Mouse (Mus musculus) intestine, embryonic 15.5 days (tissue): Measurements from ENCODE around the gene Gmeb1. TPM values are rescaled to one million over a fixed set of nuclear protein-coding genes. Genes with fewer than 3 reads are reported as not detected.

ENCODE experiments used
- ATAC-seq: fragments of 200-750 bp; cut with Nextera tagmentation; 2 replicates; pipeline ENCODE4 v1.8.0; 2017; ENCODE audit warnings: moderate TSS enrichment, moderate library complexity
- H3K27ac ChIP-seq: fragments of 300-500 bp; sonication (generic); 2 replicates; pipeline ENCODE4 v1.5.1; 2015; ENCODE audit warnings: mild to moderate bottlenecking, inconsistent platforms
- H3K27me3 ChIP-seq: fragments of 300-500 bp; sonication (generic); replicated peaks from 2 replicates; pipeline ENCODE4 v1.6.1; 2015; ENCODE audit warnings: inconsistent platforms
- H3K36me3 ChIP-seq: fragments of 300-500 bp; sonication (generic); 2 replicates; pipeline ENCODE4 v1.6.1; 2015; ENCODE audit warnings: inconsistent platforms
- H3K4me1 ChIP-seq: fragments of 300-500 bp; sonication (generic); replicated peaks from 2 replicates; pipeline ENCODE4 v1.6.1; 2015; ENCODE audit warnings: inconsistent platforms
- H3K4me2 ChIP-seq: fragments of 300-500 bp; sonication (generic); replicated peaks from 2 replicates; pipeline ENCODE4 v1.6.1; 2015; ENCODE audit warnings: mild to moderate bottlenecking, inconsistent platforms
- H3K4me3 ChIP-seq: fragments of 300-500 bp; sonication (generic); replicated peaks from 2 replicates; pipeline ENCODE4 v1.5.1; 2015; ENCODE audit warnings: inconsistent platforms
- H3K9ac ChIP-seq: fragments of 300-500 bp; sonication (generic); 2 replicates; pipeline ENCODE4 v1.6.1; 2015; ENCODE audit warnings: inconsistent platforms
- H3K9me3 ChIP-seq: fragments of 300-500 bp; sonication (generic); 2 replicates; pipeline ENCODE4 v1.6.1; 2016; ENCODE audit warnings: inconsistent platforms
- WGBS: fragments of 180-500 bp; shearing (Covaris S2); methylation state at CpG from one replicate; pipeline ENCODE4 v1.1.7; 2015; 5-methylcytosine and 5-hydroxymethylcytosine counted together
- polyA plus RNA-seq: library from polyadenylated mRNA; unstranded; fragments of >200 nt; fragmentation: Nextera tagmentation; extraction: Ambion mirVana; gene quantifications from 2 replicates; pipeline ENCODE4 v1.2.1, GENCODE M21; 2015

The Gmeb1 gene
- polyA plus RNA-seq, 1 experiment from 2014 or later, result 27.8 TPM

DNA sequence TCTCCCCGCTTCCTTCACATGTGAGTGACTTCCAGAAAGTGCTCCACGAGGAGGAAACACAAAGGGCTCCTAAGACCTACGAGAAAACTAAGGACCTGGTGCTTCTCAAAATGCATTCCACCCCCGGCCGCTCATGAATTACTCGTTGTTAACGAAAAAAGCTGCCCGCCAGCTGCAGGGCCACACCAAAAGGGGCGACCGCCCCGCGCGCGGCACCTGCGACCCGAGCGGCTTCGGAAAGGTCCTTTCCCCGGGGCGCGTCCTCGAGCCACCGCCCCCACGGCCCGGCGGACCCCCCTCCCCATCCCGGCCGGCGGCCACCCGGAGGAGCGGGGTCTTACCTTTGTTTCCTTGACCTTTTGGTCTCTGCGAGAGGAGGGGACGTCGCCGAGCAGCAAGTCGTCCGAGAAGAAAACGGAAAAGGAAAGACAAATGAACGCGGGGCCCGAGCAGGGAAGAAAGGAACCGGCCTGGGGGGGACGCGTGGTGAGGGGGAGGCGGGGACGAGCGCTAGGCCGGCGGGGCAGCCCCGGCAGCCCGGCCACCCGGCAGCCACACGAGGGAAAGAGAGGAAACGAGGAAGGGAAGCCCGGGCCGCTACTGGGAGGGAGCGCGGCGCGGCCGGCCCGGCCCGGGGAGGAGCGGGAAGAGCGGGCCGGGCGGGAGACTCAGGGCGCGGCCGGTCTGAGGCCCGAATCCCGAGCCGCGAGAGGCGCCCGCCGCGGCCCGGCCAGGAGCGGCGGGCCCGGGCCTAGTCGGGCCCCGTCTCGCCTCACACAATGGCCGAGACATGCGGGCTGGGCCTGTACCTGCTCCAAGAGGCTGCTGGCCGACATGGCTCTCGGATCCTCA lies 50.1 kb downstream of the Gmeb1 start:
- Histone ChIP-seq H3K4me1 (peaks cover 7% of the 10 kb centered on the region; the same call in 1 of the 2 replicates), H3K4me2 (peak overlapping the region; percentile 56)
- under 1% methylated on average over 77 of the region's 89 CpGs for WGBS

DNA sequence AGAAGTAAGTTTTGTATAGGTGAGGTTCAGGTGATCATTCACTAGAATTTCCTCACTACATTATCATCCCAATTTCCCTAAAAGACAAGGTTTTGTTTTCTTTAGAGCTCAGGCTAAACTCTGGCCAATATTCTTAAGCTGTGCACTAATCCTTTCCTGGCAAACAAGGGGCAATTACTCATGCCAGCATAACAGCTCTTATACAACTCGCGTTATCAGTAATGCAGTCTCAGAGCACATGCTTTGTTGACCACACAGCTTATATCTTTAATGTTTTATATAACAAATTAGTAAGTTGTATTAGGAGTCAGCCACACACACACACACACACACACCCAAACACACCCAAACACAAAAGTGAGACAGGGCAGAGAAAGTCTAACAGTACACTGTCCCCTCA lies 51.1 kb downstream of the Gmeb1 start:
- Histone ChIP-seq H3K4me3 (peak overlapping the region; percentile 98), H3K9ac (peak overlapping the region; percentile 100), H3K4me1 (peaks cover 7% of the 10 kb centered on the region; the same call in 1 of the 2 replicates), H3K27ac (no peak overlapping the region), H3K27me3 (no peaks in the 10 kb centered on the region), H3K9me3 (no peaks in the 10 kb centered on the region), H3K4me2 (peak overlapping the region; percentile 56), H3K36me3 (0 out of 2 replicates have a peak, but pooled peaks cover 10% of the 10 kb centered on the region)
- ATAC-seq, result no peak
- WGBS, result 27% methylated on average over 2 of the region's 2 CpGs

More for the DNA sequence above, 50.1 kb downstream of the Gmeb1 start:
- peak overlapping the region; percentile 100 for H3K9ac ChIP-seq
- H3K4me3 ChIP-seq, result peak overlapping the region; percentile 98
- H3K9me3 ChIP-seq, result no peaks in the 10 kb centered on the region
- peak overlapping the region; percentile 94 for H3K27ac ChIP-seq
- 0 out of 2 replicates have a peak, but pooled peaks cover 4% of the 10 kb centered on the region for H3K36me3 ChIP-seq
- no peaks in the 10 kb centered on the region for H3K27me3 ChIP-seq
- peak; percentile 71 for ATAC-seq

DNA sequence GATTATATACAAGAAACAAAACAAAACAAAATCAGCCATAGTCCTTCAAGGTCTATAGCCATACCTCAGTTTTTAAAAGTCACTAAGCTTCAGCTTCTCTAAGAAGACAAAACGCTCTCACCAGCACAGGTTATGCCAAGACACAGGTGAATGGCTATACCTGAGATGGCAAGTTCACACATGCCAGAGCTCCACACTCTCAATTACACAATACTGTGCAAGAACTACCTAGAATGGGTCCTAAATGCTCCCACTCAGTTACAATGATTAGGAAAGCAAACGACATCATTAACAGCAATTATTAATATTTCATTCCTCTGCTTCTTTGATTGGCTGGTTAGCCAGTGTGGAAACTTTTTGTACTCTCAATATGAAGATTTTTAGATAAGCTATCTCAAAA lies 52.1 kb downstream of the Gmeb1 start:
- no peak overlapping the region for H3K4me3 ChIP-seq
- H3K27me3 ChIP-seq, result no peaks in the 10 kb centered on the region
- H3K9ac ChIP-seq, result no peak overlapping the region
- no peaks in the 10 kb centered on the region for H3K9me3 ChIP-seq
- no peak overlapping the region for H3K4me2 ChIP-seq
- peaks cover 15% of the 10 kb centered on the region for H3K36me3 ChIP-seq
- H3K27ac ChIP-seq, result no peak overlapping the region
- no peak for ATAC-seq
- peaks cover 5% of the 10 kb centered on the region; the same call in 1 of the 2 replicates for H3K4me1 ChIP-seq
- WGBS, result 91% methylated on average over 2 of the region's 2 CpGs

DNA sequence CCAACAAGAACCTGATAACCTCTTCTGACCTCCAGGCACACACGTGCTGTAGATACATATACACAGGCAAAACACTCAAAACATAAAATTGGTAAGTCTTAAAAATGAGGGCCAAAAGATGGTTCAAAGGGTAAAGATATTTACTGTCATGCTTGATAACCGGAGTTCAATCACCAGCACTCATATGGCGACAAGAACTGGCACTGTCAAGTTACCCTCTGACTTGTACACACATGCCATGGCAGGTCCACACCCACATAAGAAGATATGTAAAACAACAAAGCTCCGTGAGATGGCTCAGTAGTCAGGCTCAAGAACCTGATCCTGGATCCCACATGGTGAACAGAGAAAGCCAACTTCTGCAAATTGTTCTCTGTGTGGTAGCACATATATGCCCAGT lies 54.1 kb downstream of the Gmeb1 start:
- WGBS, result 77% methylated on average over 4 of the region's 4 CpGs
- peaks cover 1% of the 10 kb centered on the region; the same call in 1 of the 2 replicates for H3K4me1 ChIP-seq
- H3K36me3 ChIP-seq, result peaks cover 20% of the 10 kb centered on the region

DNA sequence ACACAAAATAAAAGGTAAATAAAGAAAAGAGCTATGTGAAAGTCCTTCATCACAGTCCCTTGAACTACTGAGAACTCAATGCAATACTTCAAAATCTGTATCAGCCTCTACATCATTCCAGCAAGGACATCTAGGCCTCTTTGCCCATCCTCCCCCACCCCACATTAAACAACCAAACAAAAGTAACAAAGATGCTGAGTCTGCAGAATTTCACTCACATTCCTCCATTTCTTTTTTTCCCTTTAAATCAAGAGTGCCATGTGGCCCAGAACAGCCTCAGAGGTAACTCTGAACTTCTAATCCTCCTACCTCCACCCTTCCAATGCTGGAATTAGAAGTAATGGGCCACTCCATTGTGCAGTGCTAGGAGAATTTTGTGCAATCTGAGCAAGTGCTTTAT lies 62.6 kb downstream of the Gmeb1 start:
- Histone ChIP-seq H3K36me3 (peaks cover 5% of the 10 kb centered on the region), H3K4me2 (no peak overlapping the region), H3K9me3 (no peaks in the 10 kb centered on the region), H3K4me3 (no peak overlapping the region), H3K27me3 (no peaks in the 10 kb centered on the region), H3K9ac (no peak overlapping the region), H3K4me1 (0 out of 2 replicates have a peak, but pooled peaks cover 8% of the 10 kb centered on the region), H3K27ac (no peak overlapping the region)
- no peak for ATAC-seq

More for the DNA sequence above, 54.1 kb downstream of the Gmeb1 start:
- no peak overlapping the region for H3K27ac ChIP-seq
- ATAC-seq, result no peak
- no peak overlapping the region for H3K4me2 ChIP-seq
- H3K4me3 ChIP-seq, result no peak overlapping the region
- no peaks in the 10 kb centered on the region for H3K9me3 ChIP-seq
- H3K27me3 ChIP-seq, result no peaks in the 10 kb centered on the region
- no peak overlapping the region for H3K9ac ChIP-seq

DNA sequence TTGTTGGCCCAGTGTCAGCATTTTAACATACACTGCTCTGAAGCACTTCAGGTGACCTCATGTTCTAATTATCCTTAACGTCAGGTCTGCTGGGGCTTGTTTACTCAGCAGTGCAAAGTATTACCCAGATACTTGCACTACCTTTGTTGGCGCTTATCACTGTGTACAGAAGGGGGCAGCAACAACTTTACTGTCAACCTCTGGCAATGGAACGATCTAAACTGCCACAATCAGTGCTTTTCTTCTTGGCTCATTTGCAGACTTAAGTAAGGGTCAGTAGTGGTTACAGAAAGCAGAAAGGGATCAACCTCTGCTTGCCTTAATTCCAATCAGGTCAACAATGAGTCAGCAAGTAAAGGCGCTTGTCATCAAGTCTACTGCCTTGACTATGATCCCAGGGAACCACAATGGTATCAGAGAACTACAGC lies 63.1 kb downstream of the Gmeb1 start:
- H3K36me3 ChIP-seq, result peaks cover 3% of the 10 kb centered on the region
- ATAC-seq, result peak; percentile 82
- WGBS, result 38% methylated on average over 4 of the region's 4 CpGs
- H3K4me3 ChIP-seq, result no peak overlapping the region
- H3K9ac ChIP-seq, result no peak overlapping the region
- H3K27me3 ChIP-seq, result no peaks in the 10 kb centered on the region
- 0 out of 2 replicates have a peak, but pooled peaks cover 8% of the 10 kb centered on the region for H3K4me1 ChIP-seq
- H3K27ac ChIP-seq, result no peak overlapping the region
- no peaks in the 10 kb centered on the region for H3K9me3 ChIP-seq
- no peak overlapping the region for H3K4me2 ChIP-seq

DNA sequence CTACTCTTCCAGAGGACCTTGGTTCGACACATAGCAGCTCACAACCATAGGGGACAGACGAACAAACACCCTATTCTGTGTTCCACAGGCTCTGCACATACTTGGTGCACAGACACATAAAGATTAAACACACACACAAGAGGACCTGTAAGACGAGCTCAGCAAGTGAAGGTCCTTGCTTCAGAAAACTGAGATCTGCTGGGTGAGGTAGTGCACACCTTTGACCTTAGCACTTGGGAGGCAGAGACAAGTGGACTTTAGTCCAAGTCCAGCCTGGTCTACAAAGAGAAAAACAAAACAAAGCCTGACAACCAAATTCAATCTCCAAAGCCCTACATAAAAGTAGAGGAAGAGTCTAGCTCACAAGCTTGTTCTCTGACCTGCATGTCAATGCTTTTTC lies 66.4 kb downstream of the Gmeb1 start:
- Histone ChIP-seq H3K27me3 (no peaks in the 10 kb centered on the region), H3K4me1 (0 out of 2 replicates have a peak, but pooled peaks cover 3% of the 10 kb centered on the region), H3K4me3 (no peak overlapping the region), H3K36me3 (peaks cover 4% of the 10 kb centered on the region; the same call in 1 of the 2 replicates), H3K9me3 (no peaks in the 10 kb centered on the region), H3K9ac (no peak overlapping the region), H3K27ac (no peak overlapping the region), H3K4me2 (no peak overlapping the region; the same call in 1 of the 2 replicates)
- 64% methylated on average over 3 of the region's 3 CpGs for WGBS
- peak; percentile 59 for ATAC-seq

DNA sequence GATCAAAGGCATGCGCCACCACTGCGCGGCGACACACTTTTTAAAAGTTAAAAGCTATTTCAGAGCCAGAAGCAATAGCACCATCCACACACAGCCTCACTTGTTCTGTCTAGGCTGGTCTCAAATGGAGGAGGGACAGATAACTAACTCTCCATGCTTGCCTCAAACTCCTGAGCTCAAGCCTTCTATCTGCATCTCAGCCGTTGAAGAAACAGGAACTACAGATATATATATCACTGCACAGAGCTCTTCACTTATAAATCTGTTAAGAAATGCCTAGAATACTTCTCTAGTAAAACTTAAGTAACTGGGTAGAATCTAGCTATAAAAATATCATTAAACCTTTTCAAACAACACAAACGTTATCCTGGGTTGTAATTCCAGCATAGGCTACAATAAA lies 67.0 kb downstream of the Gmeb1 start:
- Histone ChIP-seq H3K4me2 (no peak overlapping the region), H3K4me1 (0 out of 2 replicates have a peak, but pooled peaks cover 3% of the 10 kb centered on the region), H3K36me3 (peaks cover 4% of the 10 kb centered on the region; the same call in 1 of the 2 replicates), H3K4me3 (no peak overlapping the region), H3K9me3 (no peaks in the 10 kb centered on the region), H3K9ac (no peak overlapping the region), H3K27ac (no peak overlapping the region), H3K27me3 (no peaks in the 10 kb centered on the region)
- no peak for ATAC-seq
- 84% methylated on average over 6 of the region's 6 CpGs for WGBS

DNA sequence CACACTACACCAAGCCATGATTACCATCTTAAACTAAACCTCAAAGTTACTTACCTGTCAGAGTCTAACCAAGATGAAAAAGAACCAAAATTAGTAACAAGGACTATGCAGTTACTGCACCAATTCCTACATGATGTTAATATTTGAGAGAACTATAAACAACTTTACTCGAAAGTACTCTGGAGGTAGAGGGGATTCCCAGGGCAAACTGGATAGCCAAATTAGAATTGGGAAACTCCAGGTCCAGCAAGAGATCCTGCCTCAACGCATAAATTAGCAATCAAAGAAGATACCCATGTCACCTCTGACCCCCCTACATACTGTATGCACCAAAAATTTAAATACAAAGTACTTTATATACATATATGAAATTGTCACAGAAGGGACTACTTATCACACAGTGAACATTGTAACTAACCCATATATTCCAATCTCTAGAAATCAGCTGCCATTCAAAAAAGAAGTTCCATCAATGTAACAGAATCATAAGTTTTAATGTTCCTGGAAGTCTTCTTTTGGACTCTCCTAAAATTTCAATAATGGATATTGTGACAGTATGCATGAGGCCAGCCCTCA lies 73.5 kb downstream of the Gmeb1 start:
- ATAC-seq, result no peak
- no peak overlapping the region for H3K4me2 ChIP-seq
- H3K4me1 ChIP-seq, result no peaks in the 10 kb centered on the region
- WGBS, result 79% methylated on average over 2 of the region's 2 CpGs
- no peaks in the 10 kb centered on the region for H3K9me3 ChIP-seq
- H3K27ac ChIP-seq, result no peak overlapping the region
- no peak overlapping the region for H3K9ac ChIP-seq
- no peaks in the 10 kb centered on the region for H3K27me3 ChIP-seq
- no peak overlapping the region for H3K4me3 ChIP-seq
- peaks cover 13% of the 10 kb centered on the region for H3K36me3 ChIP-seq

DNA sequence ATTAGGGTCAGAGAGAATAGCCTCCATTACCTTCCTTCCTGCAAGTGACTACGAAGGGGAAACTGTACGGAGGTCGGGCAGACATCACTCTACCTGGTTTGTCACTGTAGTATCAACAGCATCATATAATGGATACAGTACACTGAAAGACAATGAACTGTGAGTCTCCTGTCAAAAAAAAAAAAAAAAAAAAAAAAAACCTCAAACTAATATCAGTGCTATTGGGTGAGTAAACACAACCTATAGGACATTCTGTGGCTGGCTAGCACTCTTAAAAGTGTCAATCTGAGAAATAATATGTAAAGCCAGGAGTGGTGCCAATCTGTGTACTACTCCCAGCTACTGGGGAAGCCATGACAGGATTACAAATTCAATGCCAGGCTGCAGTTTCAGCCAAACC lies 78.2 kb downstream of the Gmeb1 start:
- H3K27ac ChIP-seq, result no peak overlapping the region
- WGBS, result 87% methylated on average over 3 of the region's 3 CpGs
- H3K36me3 ChIP-seq, result peaks cover 14% of the 10 kb centered on the region

DNA sequence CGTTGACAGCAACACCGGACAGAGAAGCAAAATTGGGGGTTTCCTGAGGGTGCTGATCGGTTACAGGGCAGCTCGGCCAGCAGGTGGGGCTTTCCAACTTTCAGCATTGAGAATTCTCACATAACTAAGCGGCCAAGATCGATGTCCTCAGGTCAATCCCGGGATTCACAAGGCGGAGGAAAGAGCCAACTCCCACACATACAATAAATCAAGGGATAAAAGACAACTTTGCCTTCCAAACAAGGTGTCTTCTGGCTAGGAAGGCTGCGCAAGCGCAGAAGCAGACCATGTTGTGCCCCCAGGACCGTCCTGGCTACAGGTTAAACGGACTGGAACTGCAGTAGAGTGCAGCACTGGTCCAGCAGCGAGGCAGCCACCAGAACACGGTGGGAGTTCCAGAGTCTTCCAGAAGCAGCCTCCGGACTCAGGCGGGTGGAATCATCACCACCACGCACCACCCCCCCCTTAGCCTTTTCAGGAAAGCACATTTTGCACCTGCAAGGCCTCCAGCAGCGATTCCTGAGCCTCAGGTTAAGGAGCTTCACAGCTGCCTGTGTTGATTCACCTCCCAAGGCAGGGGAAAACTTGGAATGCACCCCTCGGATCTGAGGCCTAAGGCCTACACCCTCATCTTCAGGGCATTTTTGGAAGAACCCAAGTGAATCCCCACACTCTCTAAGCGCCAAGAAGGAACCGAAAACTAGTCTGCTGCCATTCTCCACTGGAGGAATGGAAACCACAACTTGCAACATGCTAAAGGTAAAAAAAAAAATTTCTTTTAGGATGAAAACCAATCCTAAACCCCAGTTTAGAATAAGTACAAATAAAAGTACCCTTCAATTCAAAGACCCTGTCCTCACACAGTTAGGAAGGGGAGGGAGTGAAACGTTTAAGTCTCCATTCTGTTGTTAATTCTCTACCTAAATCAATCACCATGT lies 79.4 kb downstream of the Gmeb1 start:
- Histone ChIP-seq H3K27ac (no peak overlapping the region), H3K4me1 (0 out of 2 replicates have a peak, but pooled peaks cover 2% of the 10 kb centered on the region), H3K27me3 (no peaks in the 10 kb centered on the region), H3K9ac (no peak overlapping the region), H3K36me3 (peaks cover 14% of the 10 kb centered on the region), H3K9me3 (no peaks in the 10 kb centered on the region), H3K4me3 (no peak overlapping the region), H3K4me2 (no peak overlapping the region)
- WGBS, result 57% methylated on average over 22 of the region's 22 CpGs
- no peak for ATAC-seq

More for the DNA sequence above, 78.2 kb downstream of the Gmeb1 start:
- H3K4me3 ChIP-seq, result no peak overlapping the region
- no peak for ATAC-seq
- no peak overlapping the region for H3K4me2 ChIP-seq
- no peaks in the 10 kb centered on the region for H3K9me3 ChIP-seq
- H3K9ac ChIP-seq, result no peak overlapping the region
- no peaks in the 10 kb centered on the region for H3K27me3 ChIP-seq
- 0 out of 2 replicates have a peak, but pooled peaks cover 2% of the 10 kb centered on the region for H3K4me1 ChIP-seq
